Mouse (Mus musculus): ENCODE measurements around the gene Tmem255b. TPM values are rescaled to one million over a fixed set of nuclear protein-coding genes. Genes with fewer than 3 reads are reported as not detected.

Tmem255b gene
- polyA plus RNA-seq, 1 experiment from 2014 or later: 0.75 TPM

DNA sequence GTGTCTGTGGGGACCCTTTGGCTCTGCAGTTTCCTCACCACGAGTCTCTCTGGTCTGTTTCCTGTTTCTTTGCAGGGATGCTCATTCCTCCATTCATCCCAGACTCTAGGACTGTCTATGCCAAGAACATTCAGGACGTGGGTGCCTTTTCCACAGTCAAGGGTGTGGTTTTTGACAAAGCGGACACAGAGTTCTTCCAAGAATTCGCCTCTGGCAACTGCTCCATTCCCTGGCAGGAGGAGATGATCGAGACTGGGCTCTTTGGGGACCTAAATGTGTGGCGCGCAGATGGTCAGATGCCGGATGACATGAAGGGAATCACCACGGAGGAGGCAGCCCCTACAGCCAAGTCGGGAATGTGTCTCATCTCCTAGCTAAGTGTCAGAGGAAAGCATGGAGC is 19.1 kb upstream of the Tmem255b start:
- Histone ChIP-seq H3K27ac (no peak overlapping the region), H3K9ac (no peak overlapping the region), H3K4me2 (no peak overlapping the region), H3K4me1 (no peaks in the 10 kb centered on the region), H3K36me3 (no peaks in the 10 kb centered on the region), H3K27me3 (no peaks in the 10 kb centered on the region), H3K9me3 (no peaks in the 10 kb centered on the region), H3K4me3 (no peak overlapping the region)
- no peak for ATAC-seq (ENCODE audit: borderline replicate concordance, extremely low read depth, low FRiP score, low TSS enrichment)
- WGBS: 62% methylated on average over 10 of the region's 10 CpGs

DNA sequence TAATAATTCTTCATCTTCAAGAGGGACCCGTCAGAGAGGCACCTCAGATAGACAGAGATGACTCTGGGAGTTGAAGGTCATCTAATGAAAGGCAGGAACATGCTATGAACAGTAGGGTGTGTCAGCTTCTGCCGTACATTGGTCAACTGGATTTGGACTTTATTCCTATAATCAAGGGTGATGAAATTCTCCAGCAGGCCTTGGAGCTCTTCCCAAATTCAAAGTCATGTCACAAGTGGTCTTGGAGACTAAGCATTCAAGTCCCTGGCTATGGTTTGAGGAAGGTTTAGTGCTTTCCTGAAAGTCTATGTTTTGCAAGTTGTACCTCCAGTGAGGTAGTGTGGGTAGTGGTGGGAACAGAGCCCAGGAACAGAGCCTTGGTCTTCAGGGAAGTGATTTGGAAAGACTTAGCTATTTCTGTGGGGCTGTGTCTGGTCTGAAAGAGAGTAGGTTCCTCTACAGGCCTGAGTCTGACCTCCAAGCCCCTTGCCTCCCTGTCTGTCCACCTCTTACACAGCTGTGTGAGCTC is 15.8 kb upstream of the Tmem255b start:
- ATAC-seq (ENCODE audit: borderline replicate concordance, extremely low read depth, low FRiP score, low TSS enrichment): no peak
- Histone ChIP-seq H3K4me3 (no peak overlapping the region), H3K4me2 (no peak overlapping the region), H3K27me3 (no peaks in the 10 kb centered on the region), H3K9me3 (no peaks in the 10 kb centered on the region), H3K36me3 (no peaks in the 10 kb centered on the region), H3K4me1 (no peaks in the 10 kb centered on the region), H3K9ac (no peak overlapping the region), H3K27ac (no peak overlapping the region)
- 68% methylated on average over 2 of the region's 2 CpGs for WGBS

DNA sequence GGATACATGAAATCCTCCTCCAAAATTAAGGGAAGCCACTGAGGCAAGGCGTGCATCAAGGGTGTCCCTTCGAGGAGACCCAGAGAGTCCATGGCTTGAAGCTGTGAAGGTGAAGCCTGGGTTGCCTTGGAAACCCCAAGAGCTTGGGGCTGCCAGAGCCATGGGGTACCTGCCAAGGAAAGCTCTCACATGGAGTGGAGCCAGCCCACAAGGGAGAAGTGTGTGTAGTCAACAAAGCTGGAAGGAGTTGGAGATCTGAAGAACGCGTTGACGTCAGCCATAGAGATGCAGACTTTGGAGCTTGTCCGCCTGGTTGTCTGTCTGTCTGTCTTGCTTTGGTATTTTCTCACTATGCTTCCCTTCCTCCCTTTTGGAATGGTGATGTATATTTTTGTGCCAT is 14.0 kb upstream of the Tmem255b start:
- ATAC-seq (ENCODE audit: borderline replicate concordance, extremely low read depth, low FRiP score, low TSS enrichment): no peak
- Histone ChIP-seq H3K4me3 (no peak overlapping the region), H3K9me3 (no peaks in the 10 kb centered on the region), H3K27me3 (no peaks in the 10 kb centered on the region), H3K36me3 (no peaks in the 10 kb centered on the region), H3K9ac (no peak overlapping the region), H3K4me1 (no peaks in the 10 kb centered on the region), H3K27ac (no peak overlapping the region), H3K4me2 (no peak overlapping the region)
- 89% methylated on average over 6 of the region's 6 CpGs for WGBS

DNA sequence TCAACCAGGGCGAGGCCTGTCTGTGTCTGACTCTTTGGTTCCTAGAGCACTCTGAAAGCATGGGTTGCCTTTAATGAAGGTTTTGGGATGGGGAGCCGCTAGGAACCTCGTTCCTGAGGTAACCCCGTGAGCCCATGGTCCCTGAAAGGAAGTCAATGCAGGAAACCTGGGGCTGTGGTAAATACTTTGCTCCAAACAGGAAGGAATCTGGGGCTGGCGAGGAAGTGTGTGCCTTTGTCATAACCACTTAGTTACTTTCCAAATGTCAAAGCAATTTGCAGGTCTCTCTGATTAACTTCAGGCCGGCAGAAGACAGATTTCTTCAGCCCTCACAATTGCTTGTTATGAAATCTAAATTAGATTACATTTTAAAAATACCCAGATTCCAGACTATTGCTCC is 7.6 kb upstream of the Tmem255b start:
- Histone ChIP-seq H3K4me1 (no peaks in the 10 kb centered on the region; the same call in 1 of the 2 replicates), H3K36me3 (no peaks in the 10 kb centered on the region), H3K4me2 (no peak overlapping the region), H3K27me3 (no peaks in the 10 kb centered on the region), H3K9me3 (no peaks in the 10 kb centered on the region), H3K4me3 (no peak overlapping the region), H3K27ac (0 out of 2 replicates have a peak overlapping the region, but pooled peaks have one; percentile 8), H3K9ac (no peak overlapping the region)
- 56% methylated on average over 6 of the region's 6 CpGs for WGBS
- ATAC-seq (ENCODE audit: borderline replicate concordance, extremely low read depth, low FRiP score, low TSS enrichment): no peak

DNA sequence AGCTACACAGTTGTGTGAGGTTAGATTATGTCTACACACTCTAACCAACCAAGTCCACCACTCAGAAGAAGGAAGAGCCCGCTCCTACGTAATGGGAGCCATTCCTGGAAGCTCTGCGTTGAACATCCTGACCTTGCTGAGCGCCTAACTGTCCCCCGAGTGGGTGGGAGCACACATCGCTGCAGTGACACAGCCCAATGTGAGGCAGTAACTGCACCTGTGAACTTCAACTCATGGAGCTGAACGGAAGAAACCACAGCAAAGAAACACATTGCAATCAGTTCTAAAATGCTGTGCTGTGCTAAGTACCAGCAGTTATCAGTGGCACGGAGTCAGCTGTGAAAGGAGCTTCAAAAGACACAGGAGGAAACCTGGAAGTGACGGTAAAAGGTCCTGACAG is 6.8 kb upstream of the Tmem255b start:
- Histone ChIP-seq H3K27ac (no peak overlapping the region), H3K36me3 (no peaks in the 10 kb centered on the region), H3K9me3 (no peaks in the 10 kb centered on the region), H3K9ac (no peak overlapping the region), H3K4me1 (no peaks in the 10 kb centered on the region; the same call in 1 of the 2 replicates), H3K4me3 (no peak overlapping the region), H3K27me3 (no peaks in the 10 kb centered on the region), H3K4me2 (no peak overlapping the region)
- WGBS: 74% methylated on average over 9 of the region's 9 CpGs
- no peak for ATAC-seq (ENCODE audit: borderline replicate concordance, extremely low read depth, low FRiP score, low TSS enrichment)

DNA sequence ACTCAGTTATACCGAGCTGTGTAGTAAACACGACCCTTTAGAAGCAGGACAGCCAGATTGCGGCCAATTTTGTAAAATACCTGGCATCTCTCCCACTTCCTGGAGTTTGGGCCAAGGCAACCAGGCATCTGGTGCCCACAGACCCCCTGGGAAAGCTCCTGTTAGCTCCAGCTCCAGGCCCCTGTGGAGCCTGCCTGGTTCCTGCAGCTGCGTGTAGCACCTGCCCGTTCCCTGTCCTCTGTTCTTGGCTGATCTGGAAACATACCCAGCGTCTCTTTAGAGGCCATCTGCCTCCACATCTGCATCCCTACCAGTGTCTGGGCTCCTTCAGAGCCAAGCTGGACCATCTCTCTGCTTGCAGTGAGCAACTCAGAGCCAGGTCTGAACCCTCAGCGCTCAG is 4.6 kb upstream of the Tmem255b start:
- 63% methylated on average over 7 of the region's 7 CpGs for WGBS
- H3K4me1 ChIP-seq: no peaks in the 10 kb centered on the region; the same call in 1 of the 2 replicates
- H3K27me3 ChIP-seq: peaks cover 16% of the 10 kb centered on the region
- ATAC-seq (ENCODE audit: borderline replicate concordance, extremely low read depth, low FRiP score, low TSS enrichment): no peak
- H3K4me2 ChIP-seq: no peak overlapping the region
- no peaks in the 10 kb centered on the region for H3K36me3 ChIP-seq
- H3K9ac ChIP-seq: no peak overlapping the region
- no peaks in the 10 kb centered on the region for H3K9me3 ChIP-seq
- H3K27ac ChIP-seq: no peak overlapping the region
- H3K4me3 ChIP-seq: no peak overlapping the region

DNA sequence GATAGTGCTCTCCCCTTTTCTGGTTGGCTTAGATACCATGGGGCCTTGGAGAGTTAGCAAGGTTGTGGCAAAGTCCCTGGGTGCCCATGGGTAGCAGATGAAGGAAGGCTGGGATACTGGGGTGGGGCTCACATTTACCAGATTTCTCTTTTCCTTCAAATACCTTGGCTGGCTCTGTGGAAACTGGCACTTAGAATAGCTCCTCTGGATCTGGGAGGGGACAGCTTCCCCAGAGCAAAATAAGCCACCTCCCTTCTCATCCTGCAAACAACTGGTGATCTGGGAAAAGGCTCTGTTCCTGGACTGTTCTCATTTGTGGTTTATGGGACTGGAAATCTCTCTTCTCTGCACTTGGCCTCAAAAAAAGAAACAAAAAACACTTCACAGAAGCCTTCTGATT is 4.1 kb upstream of the Tmem255b start:
- Histone ChIP-seq H3K36me3 (no peaks in the 10 kb centered on the region), H3K27me3 (peaks cover 20% of the 10 kb centered on the region), H3K9me3 (no peaks in the 10 kb centered on the region), H3K27ac (no peak overlapping the region), H3K4me1 (no peaks in the 10 kb centered on the region; the same call in 1 of the 2 replicates), H3K4me3 (no peak overlapping the region), H3K4me2 (no peak overlapping the region), H3K9ac (no peak overlapping the region)
- ATAC-seq (ENCODE audit: borderline replicate concordance, extremely low read depth, low FRiP score, low TSS enrichment): no peak

DNA sequence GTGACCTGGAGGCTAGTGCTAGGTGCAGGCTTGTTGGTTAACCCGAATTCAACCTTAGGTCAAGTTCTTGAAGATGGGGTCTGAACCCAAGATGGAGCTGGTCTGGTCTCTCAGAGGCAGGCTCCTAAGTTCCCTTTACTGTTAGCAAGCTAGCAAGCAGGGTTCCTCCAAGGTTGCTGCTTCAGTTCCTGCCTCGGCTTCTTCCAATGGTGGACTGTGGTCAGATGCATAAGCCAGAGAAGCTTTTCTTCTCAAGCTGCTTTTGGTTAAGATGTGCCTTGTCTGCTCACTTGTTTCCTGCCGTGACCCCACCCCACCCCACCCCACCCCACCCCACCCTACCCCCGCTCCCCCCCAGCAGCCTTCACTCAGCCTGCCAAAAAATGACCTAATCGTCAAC is 1.9 kb upstream of the Tmem255b start:
- H3K27ac ChIP-seq: no peak overlapping the region
- H3K4me2 ChIP-seq: no peak overlapping the region
- H3K4me3 ChIP-seq: no peak overlapping the region
- H3K27me3 ChIP-seq: peaks cover 38% of the 10 kb centered on the region
- no peak for ATAC-seq (ENCODE audit: borderline replicate concordance, extremely low read depth, low FRiP score, low TSS enrichment)
- H3K9me3 ChIP-seq: no peaks in the 10 kb centered on the region
- 63% methylated on average over 5 of the region's 5 CpGs for WGBS
- no peak overlapping the region for H3K9ac ChIP-seq
- no peaks in the 10 kb centered on the region for H3K4me1 ChIP-seq
- no peaks in the 10 kb centered on the region for H3K36me3 ChIP-seq

DNA sequence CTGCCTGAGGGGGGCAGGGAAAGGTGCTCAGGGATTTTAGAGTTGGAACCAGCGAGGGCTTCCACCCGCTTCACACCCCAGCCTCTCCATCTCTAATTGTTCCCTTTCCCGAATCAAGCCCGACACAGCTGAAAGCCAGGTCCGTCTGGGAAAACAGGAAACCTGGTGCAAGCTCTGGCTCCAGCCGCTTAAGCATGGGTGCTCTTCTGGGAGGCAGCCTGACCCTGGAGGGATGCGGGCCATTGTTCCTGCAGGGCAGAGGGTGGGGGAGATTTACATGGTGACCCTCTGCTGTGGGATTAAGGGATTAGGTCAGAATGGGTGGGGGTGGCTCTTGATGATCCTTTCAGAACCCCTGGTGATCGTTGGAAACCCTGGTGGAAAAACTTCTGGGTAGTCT is 1.1 kb downstream of the Tmem255b start:
- 10% methylated on average over 8 of the region's 8 CpGs for WGBS
- no peak for ATAC-seq (ENCODE audit: borderline replicate concordance, extremely low read depth, low FRiP score, low TSS enrichment)
- H3K9ac ChIP-seq: no peak overlapping the region
- H3K27me3 ChIP-seq: peaks cover 38% of the 10 kb centered on the region
- H3K4me2 ChIP-seq: no peak overlapping the region
- H3K36me3 ChIP-seq: no peaks in the 10 kb centered on the region
- no peaks in the 10 kb centered on the region for H3K9me3 ChIP-seq
- H3K4me3 ChIP-seq: no peak overlapping the region
- no peak overlapping the region for H3K27ac ChIP-seq
- H3K4me1 ChIP-seq: no peaks in the 10 kb centered on the region

DNA sequence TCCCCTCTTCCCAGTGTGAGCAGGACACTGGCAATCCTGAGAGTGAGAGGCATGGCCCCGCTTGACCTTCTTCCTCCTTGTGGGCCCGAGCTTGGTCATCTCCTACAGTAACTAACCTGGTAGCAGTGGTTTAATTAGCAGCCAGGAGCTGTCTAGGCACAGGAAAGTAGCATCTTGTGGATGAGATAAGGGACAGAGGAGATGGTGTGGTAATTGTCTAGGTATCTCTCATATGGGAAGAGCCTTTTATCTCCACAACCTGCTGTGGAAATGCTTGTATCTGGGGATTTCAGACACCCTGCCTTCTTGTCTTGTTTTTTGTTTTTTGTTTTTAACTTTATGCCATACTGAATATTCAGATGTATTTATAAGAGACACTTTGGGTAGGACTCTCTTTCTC is 2.5 kb downstream of the Tmem255b start:
- 64% methylated on average over 2 of the region's 2 CpGs for WGBS
- no peak overlapping the region for H3K27ac ChIP-seq
- ATAC-seq (ENCODE audit: borderline replicate concordance, extremely low read depth, low FRiP score, low TSS enrichment): no peak
- no peak overlapping the region for H3K9ac ChIP-seq
- H3K4me2 ChIP-seq: no peak overlapping the region
- H3K9me3 ChIP-seq: no peaks in the 10 kb centered on the region
- H3K36me3 ChIP-seq: no peaks in the 10 kb centered on the region
- no peak overlapping the region for H3K4me3 ChIP-seq
- H3K27me3 ChIP-seq: peaks cover 38% of the 10 kb centered on the region
- no peaks in the 10 kb centered on the region for H3K4me1 ChIP-seq

DNA sequence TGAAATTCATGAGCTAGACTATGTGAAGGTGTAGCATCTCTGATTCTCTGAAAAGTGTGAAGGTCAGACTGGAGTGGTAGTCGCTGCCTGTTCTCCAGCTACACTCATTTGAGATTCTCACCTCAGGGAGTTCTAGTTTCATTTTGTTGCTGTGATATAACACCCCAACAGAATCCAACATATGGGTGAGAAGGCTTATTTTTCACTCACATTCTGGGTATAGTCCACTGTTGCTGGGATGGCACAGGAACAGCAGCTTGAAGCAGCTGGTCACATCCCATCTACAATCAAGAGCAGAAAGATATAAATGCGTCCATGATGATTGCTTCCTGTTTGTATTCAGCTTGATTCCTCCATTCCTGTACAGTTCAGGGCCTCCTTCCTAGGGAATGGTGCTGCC is 7.2 kb downstream of the Tmem255b start:
- Histone ChIP-seq H3K9ac (no peak overlapping the region), H3K4me1 (no peaks in the 10 kb centered on the region), H3K9me3 (no peaks in the 10 kb centered on the region), H3K4me3 (no peak overlapping the region), H3K4me2 (no peak overlapping the region), H3K36me3 (no peaks in the 10 kb centered on the region), H3K27me3 (peaks cover 4% of the 10 kb centered on the region), H3K27ac (no peak overlapping the region)
- ATAC-seq (ENCODE audit: borderline replicate concordance, extremely low read depth, low FRiP score, low TSS enrichment): no peak
- 78% methylated on average over 2 of the region's 2 CpGs for WGBS

DNA sequence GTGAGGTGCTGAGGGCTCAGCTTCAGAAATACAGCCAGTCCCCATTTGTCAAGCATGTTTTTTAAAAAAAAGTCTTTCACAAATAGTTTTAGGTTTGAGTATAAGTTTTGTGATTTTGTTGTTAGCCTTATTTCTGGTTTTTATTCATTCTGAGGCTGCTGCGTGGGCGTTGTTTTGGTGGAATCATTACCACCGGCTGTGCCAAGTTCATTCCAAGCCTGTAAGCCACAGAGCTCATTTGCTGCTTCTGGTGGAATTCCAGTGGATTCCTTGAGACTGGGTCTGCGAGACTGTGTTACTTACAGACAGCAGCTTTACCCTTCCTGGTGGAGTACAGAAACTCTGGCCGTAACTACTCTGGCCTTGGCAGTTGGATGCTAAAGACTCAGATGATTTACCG is 11.5 kb downstream of the Tmem255b start:
- H3K27me3 ChIP-seq: no peaks in the 10 kb centered on the region
- no peak overlapping the region for H3K4me3 ChIP-seq
- H3K9ac ChIP-seq: no peak overlapping the region
- no peaks in the 10 kb centered on the region for H3K9me3 ChIP-seq
- WGBS: 88% methylated on average over 6 of the region's 6 CpGs
- H3K36me3 ChIP-seq: no peaks in the 10 kb centered on the region
- no peak overlapping the region for H3K4me2 ChIP-seq
- H3K4me1 ChIP-seq: no peaks in the 10 kb centered on the region
- H3K27ac ChIP-seq: no peak overlapping the region
- ATAC-seq (ENCODE audit: borderline replicate concordance, extremely low read depth, low FRiP score, low TSS enrichment): no peak

DNA sequence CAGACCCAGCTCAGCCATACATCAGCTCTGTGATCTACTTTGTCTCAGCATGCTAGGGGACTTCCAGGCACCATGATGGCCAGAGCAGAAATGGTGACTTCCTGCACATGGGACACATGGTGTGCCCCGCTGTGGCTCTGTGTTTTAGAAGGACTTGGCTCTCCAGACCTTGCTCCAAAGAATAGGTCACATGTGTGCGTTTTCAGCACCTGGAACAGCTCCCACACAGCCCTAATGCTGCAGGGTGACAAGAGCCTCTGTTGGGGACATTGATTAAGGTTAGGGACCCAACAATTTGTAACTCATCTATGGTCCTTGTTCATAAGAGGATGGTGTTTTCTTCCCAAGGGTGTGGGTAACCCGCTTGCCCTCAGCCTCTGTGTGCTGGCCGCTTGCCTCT is 13.2 kb downstream of the Tmem255b start:
- no peak for ATAC-seq (ENCODE audit: borderline replicate concordance, extremely low read depth, low FRiP score, low TSS enrichment)

More for the DNA sequence above, 13.2 kb downstream of the Tmem255b start:
- H3K9ac ChIP-seq: no peak overlapping the region
- no peaks in the 10 kb centered on the region for H3K27me3 ChIP-seq
- no peak overlapping the region for H3K4me3 ChIP-seq
- H3K27ac ChIP-seq: no peak overlapping the region
- no peaks in the 10 kb centered on the region for H3K9me3 ChIP-seq
- H3K4me2 ChIP-seq: no peak overlapping the region
- WGBS: 53% methylated on average over 4 of the region's 4 CpGs
- no peaks in the 10 kb centered on the region for H3K4me1 ChIP-seq
- H3K36me3 ChIP-seq: no peaks in the 10 kb centered on the region

Data from lung, embryonic 15.5 days (tissue).